Mouse (Mus musculus) cerebellum, adult 2 months (tissue): ENCODE results near the gene Grin3b.

ENCODE experiments used
- CTCF ChIP-seq: fragments of 200-500 bp; IDR thresholded peaks from 2 replicates; pipeline ENCODE4 v1.5.1; 2011; ENCODE audit warnings: low read depth, mild to moderate bottlenecking, control low read depth, low read length, moderate library complexity, borderline replicate concordance; ENCODE audit not compliant: insufficient read depth
- POLR2A ChIP-seq: fragments of 200-500 bp; IDR thresholded peaks from 2 replicates; pipeline ENCODE4 v1.6.1; 2011; ENCODE audit warnings: low read length, control low read depth, borderline replicate concordance; ENCODE audit not compliant: insufficient read depth

DNA sequence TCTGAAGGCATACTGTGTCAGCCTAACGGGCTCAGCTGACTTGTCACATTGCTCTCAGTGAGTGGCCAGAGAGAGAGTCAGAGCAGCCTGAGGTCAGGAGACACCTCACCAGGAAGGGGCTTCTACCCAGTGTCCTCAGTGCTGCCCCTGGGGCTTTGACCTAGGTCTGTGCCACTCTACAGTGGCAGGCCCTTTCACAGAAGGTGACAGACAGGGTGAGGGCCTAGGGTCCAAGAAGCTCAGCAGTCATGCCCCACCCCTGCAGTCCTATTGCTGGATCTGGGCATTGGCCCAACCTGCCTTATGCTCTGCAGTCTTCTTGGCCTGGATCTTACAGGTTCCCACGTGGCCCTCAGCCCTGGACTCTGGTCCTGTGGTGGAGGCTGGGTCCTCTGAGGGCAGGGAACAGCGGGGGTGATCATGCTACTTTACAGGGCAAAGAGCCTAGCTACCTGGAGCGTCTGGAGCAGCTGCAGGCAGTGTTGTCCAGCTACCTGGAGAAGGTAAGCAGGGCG, 3.6 kb upstream of the Grin3b start:
- no peak for TF ChIP-seq POLR2A
- TF ChIP-seq CTCF: no peak
